Mouse (Mus musculus) Muller cell, postnatal 12 days (primary cell): ENCODE results near the gene Lcmt1.

Experiments used
- DNase-seq: peaks from one replicate; pipeline ENCODE4 v3.0.0-alpha.2; 2015; ENCODE audit errors: inconsistent ontology term

The Lcmt1 gene

DNA sequence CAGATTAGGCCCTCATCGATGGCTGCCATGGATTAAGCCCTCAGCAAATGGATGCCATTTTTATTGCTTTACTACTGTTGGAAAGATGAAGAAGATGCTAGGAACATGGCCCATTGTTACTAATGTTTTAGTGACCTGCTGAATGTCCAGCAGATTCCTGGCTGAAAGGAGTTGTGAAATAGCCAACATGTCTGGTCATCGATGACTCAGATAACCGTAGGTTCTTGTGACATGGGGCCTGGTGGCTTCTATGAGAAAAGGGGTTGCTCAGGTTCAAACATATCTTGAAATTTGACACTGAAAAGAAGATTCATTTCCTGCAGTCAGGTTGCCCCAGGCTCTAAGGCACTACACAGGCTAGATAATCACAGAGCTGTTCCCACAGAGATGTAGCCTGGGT, 85.5 kb downstream of the Lcmt1 start:
- peak; percentile 14 for DNase-seq

DNA sequence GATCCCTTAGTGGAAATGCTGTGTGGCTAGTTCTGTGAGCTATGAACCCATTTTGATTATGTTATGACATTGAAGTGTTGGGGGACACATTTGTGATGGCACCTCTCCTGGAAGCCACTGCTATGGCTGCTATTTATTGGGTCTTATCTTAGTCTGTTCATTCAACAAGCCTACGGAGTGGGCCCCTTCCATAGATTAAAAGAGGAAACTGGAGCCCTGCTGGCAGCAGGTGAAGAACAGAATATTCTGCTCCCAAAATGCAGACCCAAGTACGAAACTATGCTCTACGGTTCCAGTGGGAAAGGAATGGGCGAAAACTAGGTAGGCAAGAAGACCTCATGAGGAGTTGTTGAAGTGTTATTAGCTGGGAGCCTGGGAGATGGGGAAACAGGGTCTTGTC, 88.7 kb downstream of the Lcmt1 start:
- no peak for DNase-seq

DNA sequence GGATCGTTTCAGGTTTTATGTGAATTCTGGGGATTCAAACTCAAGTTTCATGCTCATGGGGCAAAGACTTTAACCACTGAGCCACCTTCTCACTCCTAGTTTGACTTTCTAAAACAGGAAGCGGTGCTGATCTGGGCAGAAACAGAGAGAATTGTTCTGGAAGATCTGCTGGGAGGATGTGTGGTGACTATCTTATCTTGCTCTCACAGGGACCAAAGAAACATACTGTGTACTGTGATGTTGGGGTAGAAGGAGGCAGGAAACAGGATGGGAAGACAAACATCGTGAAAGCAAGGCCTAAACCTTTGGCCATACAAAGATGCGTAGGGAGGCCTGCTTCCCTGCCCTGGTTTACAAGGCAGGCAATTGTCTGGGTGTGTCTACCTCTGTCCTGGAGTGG, 89.7 kb downstream of the Lcmt1 start:
- no peak for DNase-seq

DNA sequence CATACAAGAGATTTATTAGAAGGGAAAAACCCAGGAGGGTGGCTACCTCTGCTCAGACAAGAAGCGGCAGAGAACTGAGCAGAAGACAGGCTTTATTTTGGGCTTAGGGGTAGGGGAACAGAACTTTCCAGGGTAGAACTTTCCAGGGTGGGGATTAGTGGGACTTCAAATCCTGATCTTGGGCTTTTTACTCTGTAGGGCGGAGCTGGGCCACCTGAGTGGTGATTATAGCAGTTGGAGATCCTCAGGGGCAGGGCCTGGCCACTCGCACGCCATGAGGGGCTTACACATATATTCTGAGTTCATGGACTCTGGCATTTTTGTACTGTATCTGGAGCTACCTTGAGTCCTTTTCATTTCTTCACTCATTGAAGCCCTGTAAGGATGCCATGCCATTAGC, 91.7 kb downstream of the Lcmt1 start:
- no peak for DNase-seq

DNA sequence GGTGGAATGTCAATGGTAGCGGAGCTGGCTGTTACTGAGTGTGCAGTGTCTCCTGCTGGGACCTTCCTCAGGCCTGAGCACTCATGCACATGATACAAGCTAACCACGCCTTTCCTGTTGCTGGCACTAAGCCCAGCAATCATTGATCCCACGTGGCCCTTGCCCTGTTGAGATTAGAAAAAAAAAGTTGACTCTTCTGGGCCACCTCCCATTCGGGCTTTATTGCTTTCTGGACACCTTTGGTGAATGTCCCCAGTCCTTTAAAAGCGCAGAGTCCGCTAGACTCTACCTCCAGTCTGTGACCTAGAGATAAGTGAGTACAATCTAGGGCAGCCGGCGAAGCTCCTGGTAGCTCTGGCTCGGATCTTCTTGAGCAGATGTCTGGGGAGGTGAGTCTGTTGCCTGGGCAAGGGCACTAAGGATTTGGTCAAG, 92.5 kb downstream of the Lcmt1 start, which contains the start of gene Aqp8:
Aqp8 (plus strand) TSS at position 222 of the 432 bp plus-strand sequence.
- no peak for DNase-seq

DNA sequence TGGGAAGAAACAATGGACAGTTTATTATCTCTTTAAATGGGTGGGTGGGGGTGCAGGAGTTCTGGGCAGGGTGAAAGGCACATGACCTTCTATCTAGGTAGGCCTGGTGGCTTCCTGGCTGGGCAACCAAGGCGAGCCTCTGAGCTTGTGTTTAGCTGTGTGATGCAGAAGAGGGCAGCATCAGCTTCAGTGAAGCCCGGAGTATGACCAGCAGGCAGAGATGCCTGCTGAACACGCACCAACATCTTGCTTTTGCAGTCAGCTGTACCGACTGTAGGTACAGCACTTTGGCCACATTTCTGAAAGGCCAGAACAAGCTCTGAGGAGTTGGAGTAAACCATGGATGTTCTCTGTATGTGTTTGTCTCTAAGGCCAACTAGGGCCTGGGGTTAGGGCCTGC, 94.0 kb downstream of the Lcmt1 start:
- no peak for DNase-seq

DNA sequence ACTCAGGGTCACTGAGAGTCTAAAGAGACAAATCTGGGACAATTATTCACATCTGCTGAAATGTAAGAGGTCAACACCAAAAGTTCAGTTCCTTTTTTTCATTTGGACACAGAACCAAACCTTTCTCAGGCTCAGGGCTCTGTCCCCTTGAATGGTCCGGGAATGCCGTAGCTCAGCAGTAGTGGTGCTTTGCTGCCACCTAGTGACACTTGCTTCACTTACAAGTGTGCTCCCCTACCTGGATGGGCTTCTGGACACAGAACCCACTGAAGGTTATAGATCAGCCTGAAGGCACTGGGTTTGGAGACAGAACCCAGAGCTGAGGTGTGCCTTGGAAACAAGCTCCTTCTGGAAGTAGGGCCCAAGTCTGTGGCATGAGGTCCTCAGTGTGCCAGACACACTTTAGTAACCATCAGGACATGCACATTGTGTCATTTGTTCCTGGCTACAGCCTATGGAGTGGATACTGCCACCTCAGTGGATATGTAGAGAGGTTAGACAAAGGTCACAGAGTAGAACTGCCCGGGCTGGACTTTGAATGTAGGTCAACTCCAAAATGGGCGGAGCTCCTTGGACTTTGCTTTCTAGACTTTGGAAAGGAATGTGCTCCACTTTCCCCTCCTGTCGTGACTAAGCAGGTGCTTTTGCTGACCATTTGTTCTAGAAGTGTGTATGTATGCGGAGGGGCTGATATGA, 96.3 kb downstream of the Lcmt1 start:
- peak; percentile 63 for DNase-seq

DNA sequence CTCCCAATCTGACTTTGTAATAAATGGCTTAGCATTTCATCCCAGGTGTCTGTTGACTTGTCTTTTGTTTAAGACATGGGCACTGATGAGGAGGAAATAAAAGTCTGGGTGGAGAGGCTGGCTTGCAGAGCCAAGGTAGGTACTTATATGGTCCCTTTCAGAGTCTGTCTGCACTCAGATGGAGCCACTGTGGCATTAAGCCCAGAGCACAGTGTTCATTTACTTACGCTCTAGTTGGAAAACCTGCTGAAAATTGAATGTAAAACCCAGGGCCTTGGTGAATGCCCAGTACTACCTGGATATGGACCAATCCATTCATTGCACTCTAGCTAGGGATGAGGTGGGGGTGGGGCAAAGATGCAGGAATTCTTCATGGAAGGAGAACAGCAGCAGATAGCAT, 98.4 kb downstream of the Lcmt1 start:
- no peak for DNase-seq
